Mouse (Mus musculus) thymus, adult 2 months (tissue): ENCODE results near the gene Dusp22. TPM values are rescaled to one million over a fixed set of nuclear protein-coding genes. Genes with fewer than 3 reads are reported as not detected.

Source experiments
- DNase-seq: peaks from one replicate; pipeline ENCODE4 v3.0.0; 2021
- H3K27ac ChIP-seq: fragments of 200-500 bp; 2 replicates; pipeline ENCODE4 v1.5.1; 2012; ENCODE audit warnings: low read length, control low read depth; ENCODE audit not compliant: control insufficient read depth, insufficient read depth
- H3K27me3 ChIP-seq: fragments of 200-500 bp; 2 replicates; pipeline ENCODE4 v1.6.1; 2012; ENCODE audit warnings: mild to moderate bottlenecking, low read length, moderate library complexity, mixed read lengths; ENCODE audit not compliant: control insufficient read depth, insufficient read depth
- H3K36me3 ChIP-seq: fragments of 200-500 bp; 2 replicates; pipeline ENCODE4 v1.6.1; 2012; ENCODE audit warnings: mild to moderate bottlenecking, low read length, moderate library complexity; ENCODE audit not compliant: control insufficient read depth, insufficient read depth
- H3K4me1 ChIP-seq: fragments of 200-500 bp; replicated peaks from 2 replicates; pipeline ENCODE4 v1.6.1; 2012; ENCODE audit warnings: low read length; ENCODE audit not compliant: control insufficient read depth, insufficient read depth
- H3K4me3 ChIP-seq: fragments of 200-500 bp; 2 replicates; pipeline ENCODE4 v1.5.1; 2012; ENCODE audit warnings: mild to moderate bottlenecking, low read length, control low read depth, moderate library complexity; ENCODE audit not compliant: control insufficient read depth, insufficient read depth
- CTCF ChIP-seq: fragments of 200-500 bp; IDR thresholded peaks from 2 replicates; pipeline ENCODE4 v1.5.1; 2012; ENCODE audit warnings: mild to moderate bottlenecking, control low read depth, low read length, moderate library complexity, borderline replicate concordance; ENCODE audit not compliant: control insufficient read depth, poor library complexity, insufficient read depth; ENCODE audit errors: extremely low read depth
- POLR2A ChIP-seq: fragments of 200-500 bp; IDR thresholded peaks from 2 replicates; pipeline ENCODE4 v1.6.1; 2012; ENCODE audit warnings: mild to moderate bottlenecking, low read length, control low read depth, moderate library complexity; ENCODE audit not compliant: control insufficient read depth, poor library complexity, insufficient read depth; ENCODE audit errors: extremely low read depth
- WGBS: fragments of 180-500 bp; shearing (Covaris S2); methylation state at CpG from one replicate; pipeline ENCODE4 v1.1.7; 2018; 5-methylcytosine and 5-hydroxymethylcytosine counted together
- polyA plus RNA-seq: library from polyadenylated mRNA; depleted of rRNA; stranded (reverse); fragments of >200 nt; gene quantifications from 2 replicates; pipeline ENCODE4 v1.2.3, GENCODE M21; 2012

Gene Dusp22
- polyA plus RNA-seq, 1 experiment = 11.1 TPM

GRCm38 (mm10) chr13:30713621-30714020, 53.8 kb downstream of the Dusp22 start:
- Histone ChIP-seq H3K27ac (no peak overlapping the region), H3K4me3 (no peak overlapping the region), H3K4me1 (peaks cover 8% of the 10 kb centered on the region; the same call in 1 of the 2 replicates), H3K27me3 (no peaks in the 10 kb centered on the region), H3K36me3 (no peaks in the 10 kb centered on the region)
- no peak for DNase-seq
- no peak for TF ChIP-seq CTCF
- no peak for TF ChIP-seq POLR2A
- WGBS = 93% methylated on average over 3 of the region's 3 CpGs

- no peak for DNase-seq
- TF ChIP-seq CTCF (no peak), POLR2A (no peak)
- Histone ChIP-seq H3K27ac (no peak overlapping the region), H3K36me3 (no peaks in the 10 kb centered on the region), H3K27me3 (no peaks in the 10 kb centered on the region), H3K4me3 (no peak overlapping the region), H3K4me1 (peaks cover 8% of the 10 kb centered on the region; the same call in 1 of the 2 replicates)
- WGBS = 93% methylated on average over 6 of the region's 6 CpGs
Observed at GRCm38 (mm10) chr13:30714552-30714951, 54.8 kb downstream of the Dusp22 start.

- 95% methylated on average over 7 of the region's 7 CpGs for WGBS
- H3K4me1 ChIP-seq = peaks cover 8% of the 10 kb centered on the region; the same call in 1 of the 2 replicates
- H3K4me3 ChIP-seq = no peak overlapping the region
- H3K27me3 ChIP-seq = no peaks in the 10 kb centered on the region
- no peaks in the 10 kb centered on the region for H3K36me3 ChIP-seq
- H3K27ac ChIP-seq = no peak overlapping the region
- TF ChIP-seq CTCF (no peak), POLR2A (no peak)
- DNase-seq = no peak
Observed at GRCm38 (mm10) chr13:30715060-30715459, 55.3 kb downstream of the Dusp22 start.

GRCm38 (mm10) chr13:30715573-30715972, 55.8 kb downstream of the Dusp22 start:
- no peak overlapping the region for H3K4me3 ChIP-seq
- TF ChIP-seq POLR2A (no peak), CTCF (no peak)
- 84% methylated on average over 4 of the region's 4 CpGs for WGBS

GRCm38 (mm10) chr13:30716611-30717010, 56.8 kb downstream of the Dusp22 start:
- Histone ChIP-seq H3K4me1 (peaks cover 8% of the 10 kb centered on the region; the same call in 1 of the 2 replicates), H3K27ac (no peak overlapping the region), H3K36me3 (no peaks in the 10 kb centered on the region), H3K4me3 (no peak overlapping the region), H3K27me3 (no peaks in the 10 kb centered on the region)
- 94% methylated on average over 5 of the region's 5 CpGs for WGBS
- no peak for DNase-seq
- no peak for TF ChIP-seq CTCF
- no peak for TF ChIP-seq POLR2A

More at GRCm38 (mm10) chr13:30715573-30715972, 55.8 kb downstream of the Dusp22 start:
- Histone ChIP-seq H3K27ac (no peak overlapping the region), H3K36me3 (no peaks in the 10 kb centered on the region), H3K4me1 (peaks cover 8% of the 10 kb centered on the region; the same call in 1 of the 2 replicates), H3K27me3 (no peaks in the 10 kb centered on the region)
- no peak for DNase-seq

GRCm38 (mm10) chr13:30722601-30723000, 62.8 kb downstream of the Dusp22 start:
- TF ChIP-seq POLR2A = no peak
- TF ChIP-seq CTCF = no peak
- Histone ChIP-seq H3K27ac (no peak overlapping the region), H3K36me3 (no peaks in the 10 kb centered on the region), H3K4me3 (no peak overlapping the region), H3K27me3 (no peaks in the 10 kb centered on the region), H3K4me1 (no peaks in the 10 kb centered on the region)
- no peak for DNase-seq
- 84% methylated on average over 7 of the region's 7 CpGs for WGBS

- WGBS = 87% methylated on average over 5 of the region's 5 CpGs
- Histone ChIP-seq H3K27ac (no peak overlapping the region), H3K36me3 (no peaks in the 10 kb centered on the region), H3K4me3 (no peak overlapping the region), H3K27me3 (no peaks in the 10 kb centered on the region), H3K4me1 (no peaks in the 10 kb centered on the region)
- no peak for DNase-seq
- no peak for TF ChIP-seq CTCF
- TF ChIP-seq POLR2A = no peak
Observed at GRCm38 (mm10) chr13:30723258-30723657, 63.5 kb downstream of the Dusp22 start.
